Mouse (Mus musculus): ENCODE measurements at regions not wholly inside any gene's neighbourhood (a gene's known extent, or its start where the extent isn't known, plus 50 kb on each side); places are given as distances from the start of the nearest gene placed in this dataset.

GRCm38 (mm10) chr1:34738386-34739067 is 104.3 kb downstream of the Fam168b start:
- in situ Hi-C loops (cut with MboI, MseI) = no loop called here

GRCm38 (mm10) chr1:34739621-34740020 is 103.2 kb downstream of the Fam168b start:
- in situ Hi-C loops (cut with MboI, MseI) = no loop called here

- in situ Hi-C loops (cut with MboI, MseI) = no loop called here
Observed at GRCm38 (mm10) chr1:34740891-34741290, 102.0 kb downstream of the Fam168b start.

GRCm38 (mm10) chr1:34742234-34742633 is 100.6 kb downstream of the Fam168b start:
- in situ Hi-C loops (cut with MboI, MseI) = no loop called here

DNA sequence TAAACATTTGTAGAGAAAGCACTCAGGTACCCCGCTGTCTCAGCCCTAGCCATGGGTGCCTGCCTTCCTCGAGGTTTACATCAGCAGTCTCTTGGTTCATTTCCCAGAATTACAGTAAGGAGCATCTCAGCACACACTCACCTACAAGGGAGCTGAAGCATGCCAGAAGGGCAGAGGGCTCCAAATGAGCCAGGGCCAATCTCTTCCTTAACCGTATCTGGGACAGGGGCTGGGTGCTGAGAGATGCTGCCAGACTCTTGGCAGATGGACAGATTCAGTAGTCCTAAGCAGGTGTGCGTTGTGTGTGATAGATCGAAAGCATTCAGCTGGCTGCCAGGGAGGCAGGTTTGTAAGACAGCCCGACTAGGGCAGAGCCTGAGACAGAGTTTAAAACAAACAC is 97.0 kb downstream of the Fam168b start:
- in situ Hi-C loops (cut with MboI, MseI) = no loop called here

GRCm38 (mm10) chr1:34749161-34750040 is 93.5 kb downstream of the Fam168b start:
- in situ Hi-C loops (cut with MboI, MseI) = no loop called here

DNA sequence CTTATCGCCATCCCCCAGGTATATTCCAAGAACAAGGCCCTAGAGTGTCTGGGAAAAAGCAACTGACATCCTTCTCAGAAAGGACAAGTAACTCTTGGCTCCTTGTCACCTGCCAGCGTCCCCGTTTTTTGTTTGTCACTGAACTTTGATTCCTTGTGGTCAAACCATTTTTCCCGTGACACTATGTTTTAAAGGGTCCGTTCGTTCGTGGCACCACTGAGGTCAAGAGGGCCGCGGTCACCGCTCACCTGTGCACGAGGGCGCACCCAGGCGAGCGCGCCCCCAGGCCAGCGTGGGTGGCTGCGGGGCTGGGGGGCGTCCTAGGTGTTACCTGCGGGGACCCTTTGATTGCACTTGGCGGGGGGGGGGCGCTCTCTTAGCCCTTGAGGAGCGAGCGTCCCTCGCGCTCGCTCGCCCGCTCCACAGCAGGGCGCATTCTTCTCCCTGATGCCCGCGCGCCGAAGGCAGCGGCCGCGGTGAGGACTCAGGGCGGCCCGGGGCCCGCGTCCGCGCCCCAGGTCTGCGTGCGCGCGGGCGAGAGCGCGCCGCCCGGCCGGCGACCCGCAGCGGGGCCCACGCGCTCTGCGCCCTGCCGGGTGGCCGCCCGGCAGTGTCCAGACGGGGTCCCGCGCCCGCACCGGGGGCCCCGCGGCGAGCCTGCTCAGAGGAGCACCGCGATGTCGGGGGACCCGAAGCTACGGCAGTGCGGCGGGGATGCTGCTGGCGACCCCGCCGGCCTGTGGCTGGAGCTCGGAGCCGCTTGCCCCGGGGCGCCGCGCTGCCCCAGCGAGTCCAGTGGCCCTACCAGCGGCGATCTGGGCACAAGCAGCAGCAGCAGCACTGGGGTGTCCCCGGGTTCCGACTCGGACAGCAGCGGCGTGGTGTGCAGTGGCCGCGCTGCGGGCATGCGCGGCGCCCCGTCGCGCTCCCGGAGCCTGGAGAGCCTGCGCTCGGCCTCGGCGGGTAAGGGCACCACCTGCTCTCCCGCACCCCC is 92.5 kb downstream of the Fam168b start:
- in situ Hi-C loops (cut with MboI, MseI) = no loop called here

GRCm38 (mm10) chr1:34751128-34751527 is 91.7 kb downstream of the Fam168b start:
- in situ Hi-C loops (cut with MboI, MseI) = no loop called here

DNA sequence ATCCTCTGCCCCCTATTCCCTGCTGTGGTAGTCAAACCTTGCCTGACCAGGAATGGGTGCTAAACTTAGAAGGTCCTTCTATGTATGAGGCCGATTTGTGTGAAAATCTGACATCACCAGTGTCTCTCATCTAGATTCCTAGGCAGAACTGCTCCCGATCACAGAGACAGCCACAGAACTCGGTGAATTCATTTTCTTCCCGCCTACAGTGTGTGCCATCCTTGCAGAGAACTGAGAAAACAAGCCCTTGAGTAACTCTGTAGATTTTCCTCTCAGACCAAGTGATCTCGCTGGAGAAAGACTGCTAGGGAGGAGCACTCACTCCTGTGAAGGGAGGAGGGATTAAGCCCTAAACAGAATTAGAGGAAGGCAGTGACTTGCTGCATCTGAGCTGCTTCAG is 89.3 kb downstream of the Fam168b start:
- in situ Hi-C loops (cut with MboI, MseI) = no loop called here

DNA sequence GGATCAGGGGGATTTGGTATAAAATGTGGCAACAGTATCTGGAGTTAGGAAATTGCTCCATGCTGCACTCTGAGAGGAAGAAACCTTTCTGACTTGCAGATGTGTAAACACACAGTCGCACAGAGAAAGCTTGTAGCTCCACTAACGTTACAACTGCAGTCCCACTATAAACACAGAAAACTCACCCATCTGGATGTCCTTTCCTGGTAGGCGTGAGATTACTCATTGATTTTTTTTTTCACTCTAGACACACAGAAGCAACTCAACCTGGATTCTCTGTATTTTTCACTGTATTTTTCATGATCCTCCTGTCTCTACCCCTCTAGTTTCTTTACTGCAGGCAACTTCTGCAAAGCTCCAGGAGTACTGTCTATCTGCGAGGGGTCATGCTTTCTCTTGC is 82.3 kb downstream of the Fam168b start:
- in situ Hi-C loops (cut with MboI, MseI) = no loop called here

- in situ Hi-C loops (cut with MboI, MseI) = no loop called here
Observed at GRCm38 (mm10) chr1:34761436-34761835, 81.4 kb downstream of the Fam168b start.

DNA sequence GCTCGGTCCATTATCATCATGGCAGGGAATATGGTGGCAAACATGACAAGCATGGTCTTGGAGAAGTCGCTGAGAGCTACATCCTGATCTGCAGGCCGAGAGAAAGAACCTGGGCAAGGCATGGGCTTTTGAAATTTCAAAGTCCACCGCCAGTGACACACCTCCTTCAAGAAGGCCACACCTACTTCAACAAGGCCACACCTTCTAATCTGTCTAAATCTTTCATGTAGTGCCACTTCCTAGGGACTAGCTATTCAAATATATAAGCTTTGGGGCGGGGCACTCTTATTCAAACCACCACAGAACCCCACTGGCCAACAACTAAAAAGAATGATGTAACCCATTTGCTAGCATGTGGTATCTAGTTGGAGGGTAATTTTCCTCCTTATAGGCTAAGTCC is 81.0 kb downstream of the Fam168b start:
- in situ Hi-C loops (cut with MboI, MseI) = no loop called here

Measured in T-helper 1 cell (primary cell).